Mouse (Mus musculus) liver, postnatal 0 days (tissue): ENCODE data around the gene Ppfia4.

ENCODE experiments used
- CTCF ChIP-seq: sonication (generic); IDR thresholded peaks from 2 replicates; pipeline ENCODE4 v1.5.1; 2016; ENCODE audit warnings: antibody characterized with exemption, low read depth
- EP300 ChIP-seq: IDR thresholded peaks from 2 replicates; pipeline ENCODE4 v1.6.1; 2016; ENCODE audit warnings: antibody characterized with exemption, low read depth, mild to moderate bottlenecking

DNA sequence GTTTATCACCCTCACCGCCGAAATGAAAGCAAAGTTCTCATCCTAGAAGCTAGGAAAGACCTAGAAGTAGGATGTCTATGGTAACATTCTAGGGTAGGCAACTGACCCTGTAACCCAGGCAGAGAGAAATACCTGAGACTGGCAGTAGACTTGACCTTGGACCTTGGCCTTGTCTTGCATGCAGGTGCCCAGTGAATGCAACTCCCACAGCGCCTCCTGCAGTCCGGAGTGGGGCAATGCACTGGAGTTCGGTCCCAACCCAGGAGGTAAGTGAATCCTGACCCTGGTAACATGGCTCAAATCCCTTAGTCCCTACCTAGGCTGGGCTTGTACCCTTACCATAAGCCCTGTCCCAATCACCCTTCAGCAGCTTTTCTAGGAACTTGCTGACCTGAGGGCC lies 41.8 kb downstream of the Ppfia4 start:
- TF ChIP-seq CTCF (peak; percentile 58), EP300 (no peak)
